Mouse (Mus musculus) adrenal gland, adult 8-10 months (tissue): ENCODE data around the gene Tmem234. TPM values are rescaled to one million over a fixed set of nuclear protein-coding genes. Genes with fewer than 3 reads are reported as not detected.

Experiments
- DNase-seq: peaks from one replicate; pipeline ENCODE4 v3.0.0; 2022
- microRNA-seq, 2 experiments: library from miRNA; unstranded; fragments of <30 nt; microRNA quantifications; one replicate each; pipeline ENCODE4 v1.2.0; 2022
- total RNA-seq, 4 experiments: library from RNA; stranded (reverse); gene quantifications; 2 replicates each; pipeline ENCODE4 v1.2.4; 2022

Gene Tmem234
- total RNA-seq, 4 experiments from 2014 or later, result 104 to 120 (median 109) TPM

- DNase-seq, result no peak
These were observed 72.5 kb downstream of the Tmem234 start for GRCm38 (mm10) chr4:129672878-129673449.

Small RNA genes lying within 50 kb of the gene (microRNA-seq; reads per million reads assigned to microRNA genes)
- 0 reads per million in 2 experiments for gene Mir8119

Other genes starting within 250 kb of the Tmem234 start
- 1 to 10 TPM; 4.7 to 7.8 (median 5.2) TPM for gene Zbtb8a, start 222.6 kb upstream of the Tmem234 start, total RNA-seq
- gene Zbtb8b, start 159.8 kb upstream of the Tmem234 start, total RNA-seq, result under 1 TPM; 0.09 to 0.65 (median 0.34) TPM
- gene Bsdc1, start 139.1 kb upstream of the Tmem234 start, total RNA-seq, result 10 to 100 TPM; 73.0 to 83.5 (median 80.3) TPM
- gene Tssk3, start 109.6 kb upstream of the Tmem234 start, total RNA-seq, result not detected
- gene Fam229a, start 109.5 kb upstream of the Tmem234 start, total RNA-seq, result 1 to 10 TPM in 1 of 4 experiments, not detected in 3; 1.2 TPM
- gene Marcksl1, start 87.1 kb upstream of the Tmem234 start, total RNA-seq, result 10 to 100 TPM; 36.0 to 48.0 (median 43.9) TPM
- gene Hdac1, start 58.0 kb upstream of the Tmem234 start, total RNA-seq, result 10 to 100 TPM; 41.0 to 84.1 (median 61.0) TPM
- gene Lck, start 27.0 kb upstream of the Tmem234 start, total RNA-seq, result 1 to 10 TPM; 1.9 to 3.5 (median 2.6) TPM
- gene Fam167b, start 22.1 kb upstream of the Tmem234 start, total RNA-seq, result 10 to 100 TPM; 25.5 to 43.5 (median 29.0) TPM
- gene Eif3i, start within 50 bp of the Tmem234 start, total RNA-seq, result 100 to 1,000 TPM; 174 to 190 (median 182) TPM
- gene Dcdc2b, start 13.6 kb downstream of the Tmem234 start, total RNA-seq, result 1 to 10 TPM; 1.4 to 4.2 (median 2.8) TPM
- gene Iqcc, start 18.4 kb downstream of the Tmem234 start, total RNA-seq, result 10 to 100 TPM; 35.1 to 47.4 (median 43.0) TPM
- gene Ccdc28b, start 23.3 kb downstream of the Tmem234 start, total RNA-seq, result 10 to 100 TPM; 32.1 to 49.2 (median 43.5) TPM
- 10 to 100 TPM; 65.9 to 84.3 (median 74.4) TPM for gene Txlna, start 40.4 kb downstream of the Tmem234 start, total RNA-seq
- gene Kpna6, start 72.1 kb downstream of the Tmem234 start, total RNA-seq, result 100 to 1,000 TPM in 2 of 4 experiments, 10 to 100 TPM in 2; 79.9 to 108 (median 103) TPM
- 10 to 100 TPM; 10.5 to 13.9 (median 11.1) TPM for gene Tmem39b, start 96.2 kb downstream of the Tmem234 start, total RNA-seq
- 10 to 100 TPM; 70.1 to 80.2 (median 76.4) TPM for gene Khdrbs1, start 141.6 kb downstream of the Tmem234 start, total RNA-seq
- 100 to 1,000 TPM; 321 to 460 (median 353) TPM for gene Ptp4a2, start 210.6 kb downstream of the Tmem234 start, total RNA-seq